Mouse (Mus musculus) B cell, adult 67 days (primary cell): ENCODE measurements around the gene Mill2. TPM values are rescaled to one million over a fixed set of nuclear protein-coding genes. Genes with fewer than 3 reads are reported as not detected.

ENCODE experiments used
- total RNA-seq, 2 experiments: library from RNA; stranded (reverse); gene quantifications; 4 replicates each; pipeline ENCODE4 v1.2.4; 2023

Gene Mill2
- not detected for total RNA-seq

DNA sequence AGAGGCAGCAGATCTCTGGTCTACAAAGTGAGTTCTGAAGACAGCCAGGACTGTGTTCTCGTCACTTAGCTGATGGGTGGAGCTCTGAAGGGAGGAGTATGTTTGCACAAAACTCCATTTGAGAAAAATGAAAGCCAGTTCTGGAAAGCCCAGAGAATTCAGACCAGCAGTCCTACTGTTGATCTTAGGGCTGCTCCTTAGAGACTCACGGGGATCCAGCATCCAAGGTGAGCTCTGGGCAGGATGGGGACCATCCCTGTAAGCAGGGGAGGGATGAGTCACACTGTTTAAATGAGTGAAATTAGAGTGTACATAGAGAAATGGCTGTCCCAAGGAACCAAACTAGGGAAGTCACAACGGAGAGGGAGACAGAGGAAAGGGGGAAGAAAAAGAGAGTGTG, at the start of gene Mill2:
Mill2 (plus strand) TSS at position 102 of the 400 bp plus-strand sequence.

DNA sequence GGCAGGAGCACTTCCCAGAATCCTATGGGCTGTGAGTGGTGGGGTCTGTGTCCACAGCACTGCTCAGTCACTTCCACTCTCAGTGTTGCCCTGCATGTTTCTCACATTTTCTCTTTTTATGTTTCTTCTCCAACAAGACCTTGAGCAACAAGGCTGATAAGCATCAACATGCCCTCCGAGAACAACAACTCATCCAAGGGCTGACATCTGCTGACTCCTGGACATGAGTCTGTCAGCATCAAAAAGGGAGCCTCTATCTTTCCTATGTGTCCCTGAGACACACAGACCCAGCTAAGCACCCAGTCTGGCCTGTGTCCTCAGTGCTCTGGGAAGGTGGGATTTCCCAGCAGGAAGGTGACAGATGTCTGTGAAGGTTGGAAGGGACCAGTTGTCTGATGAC, 41.3 kb upstream of the Mill2 start, which contains the start of gene Psg19:
Psg19 (minus strand) TSS at position 101 of the 400 bp plus-strand sequence.

DNA sequence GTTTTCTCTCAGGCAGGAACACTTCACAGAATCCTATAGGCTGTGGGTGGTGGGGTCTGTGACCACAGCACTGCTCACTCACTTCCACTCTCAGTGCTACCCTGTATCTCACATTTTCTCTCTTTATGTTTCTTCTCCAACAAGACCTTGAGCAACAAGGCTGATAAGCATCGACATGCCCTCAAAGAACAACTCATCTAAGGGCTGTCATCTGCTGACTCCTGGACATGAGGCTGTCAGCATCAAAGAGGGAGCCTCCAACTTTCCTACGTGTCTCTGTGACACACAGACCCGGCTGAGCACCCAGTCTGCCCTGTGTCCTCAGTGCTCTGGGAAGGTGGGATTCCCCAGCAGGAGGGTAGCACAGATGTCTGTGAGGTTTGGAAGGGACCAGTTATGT, 18.3 kb upstream of the Mill2 start, which contains the start of gene Psg17:
Psg17 (minus strand) TSS at position 101 of the 400 bp plus-strand sequence.

DNA sequence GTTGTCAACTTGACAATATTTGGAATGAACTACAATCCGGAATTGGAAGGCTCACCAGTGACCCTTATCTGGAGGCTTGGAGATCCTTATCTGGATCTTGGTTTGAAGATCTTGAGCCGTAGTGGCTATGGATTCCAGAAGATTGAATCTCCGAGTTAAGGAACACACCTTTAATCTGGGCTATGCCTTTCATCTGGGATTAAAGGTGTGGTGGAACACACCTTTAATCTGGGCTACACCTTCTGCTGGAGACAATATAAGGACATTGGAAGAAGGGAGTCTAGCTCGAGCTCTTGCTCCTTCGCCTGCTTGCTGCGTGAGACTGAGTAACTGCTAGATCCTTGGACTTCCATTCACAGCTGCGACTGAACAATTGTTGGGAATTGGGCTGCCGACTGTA, 31.3 kb downstream of the Mill2 start, which contains the start of gene Pglyrp1:
Pglyrp1 (plus strand) TSS at position 301 of the 400 bp plus-strand sequence.

DNA sequence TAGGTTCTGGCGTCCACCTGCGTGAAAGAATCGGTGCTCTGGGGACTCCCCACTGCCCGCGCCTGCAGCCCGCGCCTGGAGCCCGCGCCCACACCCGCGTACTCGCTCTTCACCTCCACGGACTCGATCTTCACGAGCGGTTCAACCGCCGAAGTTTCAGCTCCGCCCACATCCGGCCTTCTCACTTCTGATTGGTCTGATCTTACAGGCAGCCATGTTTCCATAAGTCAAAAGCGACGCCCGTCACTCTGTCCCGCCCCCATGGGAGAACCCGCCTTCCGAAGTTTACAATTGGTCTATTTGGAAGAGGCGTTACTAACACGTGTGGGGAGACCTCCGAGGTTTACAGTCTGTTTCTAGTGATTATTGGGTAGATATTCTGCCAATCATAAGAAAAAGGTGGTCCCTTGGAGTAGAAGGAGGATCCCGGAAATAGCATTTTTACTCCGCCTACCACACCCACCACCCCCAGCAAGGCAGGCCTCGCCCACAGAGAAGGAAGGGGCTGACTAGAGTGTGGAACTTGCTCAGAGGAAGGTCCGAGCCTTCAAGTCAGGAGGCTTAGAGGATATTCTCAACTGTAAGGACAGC, 70.6 kb downstream of the Mill2 start, which contains the start of gene Ccdc61:
Ccdc61 (minus strand) TSS at position 175 of the 591 bp plus-strand sequence.

Other genes with a start within 250 kb of the Mill2 start
- gene Psg23, start 223.5 kb upstream of the Mill2 start, total RNA-seq: not detected
- not detected for gene Psg21, start 183.2 kb upstream of the Mill2 start, total RNA-seq
- not detected for gene Psg20, start 153.8 kb upstream of the Mill2 start, total RNA-seq
- gene Psg22, start 121.9 kb upstream of the Mill2 start, total RNA-seq: not detected
- not detected for gene Psg19, start 41.4 kb upstream of the Mill2 start, total RNA-seq
- not detected for gene Psg17, start 18.4 kb upstream of the Mill2 start, total RNA-seq
- gene Pglyrp1, start 31.4 kb downstream of the Mill2 start, total RNA-seq: 10 to 100 TPM; 23.8 TPM
- gene Ccdc61, start 70.4 kb downstream of the Mill2 start, total RNA-seq: 10 to 100 TPM; 22.8 to 37.2 TPM
- not detected for gene Nova2, start 85.9 kb downstream of the Mill2 start, total RNA-seq
- not detected for gene Nanos2, start 147.4 kb downstream of the Mill2 start, total RNA-seq
- gene Mypop, start 151.3 kb downstream of the Mill2 start, total RNA-seq: 1 to 10 TPM; 1.4 to 1.8 TPM
- 10 to 100 TPM; 32.3 to 33.9 TPM for gene Irf2bp1, start 164.1 kb downstream of the Mill2 start, total RNA-seq
- gene Foxa3, start 183.6 kb downstream of the Mill2 start, total RNA-seq: not detected
- 100 to 1,000 TPM; 109 to 118 TPM for gene Sympk, start 184.4 kb downstream of the Mill2 start, total RNA-seq
- gene Rsph6a, start 214.7 kb downstream of the Mill2 start, total RNA-seq: under 1 TPM in 1 of 2 experiments, not detected in 1; 0.58 TPM
- 10 to 100 TPM; 15.1 to 15.8 TPM for gene Dmwd, start 236.3 kb downstream of the Mill2 start, total RNA-seq
- gene Dmpk, start 243.9 kb downstream of the Mill2 start, total RNA-seq: 10 to 100 TPM; 12.2 to 17.9 TPM